Mouse (Mus musculus): ENCODE data around the gene Hrnr.

DNA sequence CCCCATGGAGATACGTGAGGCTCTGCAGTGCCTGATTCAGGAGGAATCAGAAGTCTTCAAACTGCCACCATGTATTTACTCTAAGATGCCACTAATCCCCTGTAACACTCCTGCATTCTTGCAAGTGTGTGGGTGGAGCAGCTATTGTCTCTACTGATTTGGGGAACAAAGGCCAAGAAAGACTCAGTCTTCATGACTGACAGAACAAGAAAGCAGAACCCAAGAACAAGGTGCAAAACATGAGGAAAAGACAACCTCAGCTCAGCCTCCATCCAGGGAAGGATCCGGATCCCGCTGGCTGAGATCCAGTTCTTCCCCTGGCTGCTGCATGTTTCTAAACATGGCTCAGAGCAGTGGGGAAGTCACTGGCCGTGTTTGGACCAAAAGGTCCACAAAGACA, 58.6 kb downstream of the Hrnr start:
- TF ChIP-seq CTCF (IDR thresholded peaks at IDR 0.05; ENCODE audit: extremely low read depth, insufficient read length, insufficient replicate concordance, low read depth, low read length) (no peak), POLR2A (IDR thresholded peaks at IDR 0.05; ENCODE audit: low read depth, low read length) (no peak)
